Comparison of ENCODE assay signal across 17 mouse cellular contexts in the genomic region with DNA sequence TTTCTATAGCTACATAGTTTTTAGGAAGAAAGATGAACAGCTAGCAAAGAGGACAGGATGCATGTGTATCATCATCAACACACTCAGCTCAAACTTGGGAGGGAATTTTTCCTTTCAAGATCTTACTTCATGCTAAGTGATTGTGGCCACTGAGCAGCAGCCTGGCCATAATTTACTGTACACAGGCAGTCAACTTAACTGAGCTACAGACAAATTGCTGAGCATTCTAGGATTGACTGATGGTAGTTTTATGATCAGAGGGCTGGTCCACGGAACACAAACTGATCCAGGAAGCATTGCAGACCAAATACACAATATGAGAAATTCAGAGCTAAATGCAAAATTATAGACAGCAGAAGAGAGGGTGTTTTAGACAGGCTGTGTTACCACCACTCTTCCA.
DNase-seq lines count a peak whose midpoint lies in the region; ATAC-seq and TF ChIP-seq lines count a peak whose summit lies in the region.
"Had no signal": no experiment of that assay in that cellular context is flagged by ENCODE, and none has a peak within 500 bp of the region (broad histone marks: within the 10 kb centered on the region; RNA-seq: fewer than 3 reads in every experiment).

No protein-coding gene starts in this region.

- no peaks in the 10 kb centered on the region for H3K9me3 ChIP-seq in heart, embryonic 16.5 days (replicated peaks; ENCODE audit: control insufficient read depth, low read length)
- no peaks in the 10 kb centered on the region for H3K9me3 ChIP-seq in lung, embryonic 16.5 days (ENCODE audit: control insufficient read depth, low read length)
- no peaks in the 10 kb centered on the region for H3K9me3 ChIP-seq in forebrain, postnatal 0 days (ENCODE audit: low read length)

- H3K4me1 ChIP-seq in heart, embryonic 16.5 days (ENCODE audit: control insufficient read depth, insufficient read depth, low read length) = peaks cover 27% of the 10 kb centered on the region
- peaks cover 26% of the 10 kb centered on the region for H3K4me1 ChIP-seq in lung, embryonic 16.5 days (replicated peaks; ENCODE audit: control insufficient read depth, insufficient read depth, low read length)
- H3K4me1 ChIP-seq in forebrain, postnatal 0 days (ENCODE audit: insufficient read depth) = peaks cover 6% of the 10 kb centered on the region; the same call in 1 of the 2 replicates

- no peak overlapping the region for H3K4me3 ChIP-seq in heart, embryonic 16.5 days (ENCODE audit: low read length)
- H3K4me3 ChIP-seq in lung, embryonic 16.5 days (ENCODE audit: low read length) = no peak overlapping the region
- H3K4me3 ChIP-seq in forebrain, postnatal 0 days (ENCODE audit: low read depth, low read length) = peak overlapping the region; percentile 23; the same call in 1 of the 2 replicates

- peaks cover 2% of the 10 kb centered on the region; the same call in 1 of the 2 replicates for H3K36me3 ChIP-seq in heart, embryonic 16.5 days (ENCODE audit: control insufficient read depth, insufficient read depth)
- no peaks in the 10 kb centered on the region for H3K36me3 ChIP-seq in lung, embryonic 16.5 days (ENCODE audit: control insufficient read depth, insufficient read depth, low read length)
- no peaks in the 10 kb centered on the region for H3K36me3 ChIP-seq in forebrain, postnatal 0 days (ENCODE audit: insufficient read depth)
- H3K36me3 ChIP-seq: G1E had no signal

- 70% methylated on average over 1 of the region's 1 CpGs for WGBS in heart, embryonic 16.5 days
- WGBS in lung, embryonic 16.5 days = 40% methylated on average over 1 of the region's 1 CpGs
- 52% methylated on average over 1 of the region's 1 CpGs for WGBS in forebrain, postnatal 0 days

- no peak for ATAC-seq in heart, embryonic 16.5 days (replicated peaks; ENCODE audit: extremely low read depth, insufficient read depth, low FRiP score)
- no peak for ATAC-seq in lung, embryonic 16.5 days (ENCODE audit: low read depth)
- no peak for ATAC-seq in forebrain, postnatal 0 days
- no peak for ATAC-seq in megakaryocyte-erythroid progenitor cell, adult 5-6 weeks (replicated peaks; ENCODE audit: low FRiP score, low TSS enrichment, poor library complexity, severe bottlenecking)

- no peak overlapping the region for H3K27ac ChIP-seq in heart, embryonic 16.5 days (ENCODE audit: low read length)
- H3K27ac ChIP-seq in lung, embryonic 16.5 days (ENCODE audit: low read length) = peak overlapping the region; percentile 25; the same call in 1 of the 2 replicates
- peak overlapping the region; percentile 79 for H3K27ac ChIP-seq in forebrain, postnatal 0 days (ENCODE audit: low read depth, low read length)

- peak overlapping the region; percentile 46 for H3K9ac ChIP-seq in heart, embryonic 16.5 days (ENCODE audit: low read length)
- 0 out of 2 replicates have a peak overlapping the region, but pooled peaks have one; percentile 20 for H3K9ac ChIP-seq in lung, embryonic 16.5 days (ENCODE audit: low read length)
- H3K9ac ChIP-seq in forebrain, postnatal 0 days = peak overlapping the region; percentile 64

- H3K4me2 ChIP-seq in heart, embryonic 16.5 days (ENCODE audit: low read depth, low read length) = no peak overlapping the region
- H3K4me2 ChIP-seq in lung, embryonic 16.5 days (ENCODE audit: low read depth, low read length) = peak overlapping the region; percentile 14; the same call in 1 of the 2 replicates
- H3K4me2 ChIP-seq in forebrain, postnatal 0 days (ENCODE audit: low read depth) = peak overlapping the region; percentile 86

- TF ChIP-seq CTCF in forebrain, postnatal 0 days (IDR thresholded peaks at IDR 0.05; ENCODE audit: low read depth) = no peak

- no peaks in the 10 kb centered on the region for H3K27me3 ChIP-seq in heart, embryonic 16.5 days (ENCODE audit: control insufficient read depth, insufficient read depth, low read length)
- H3K27me3 ChIP-seq in lung, embryonic 16.5 days (ENCODE audit: control insufficient read depth, insufficient read depth, low read depth, low read length) = no peaks in the 10 kb centered on the region
- H3K27me3 ChIP-seq in forebrain, postnatal 0 days (ENCODE audit: insufficient read depth, low read length) = no peaks in the 10 kb centered on the region

- DNase-seq in cerebellum, adult 9-11 months = peak; percentile 41
- DNase-seq in cerebellum, adult 11 months = no peak
- DNase-seq in heart, adult 9 months (ENCODE audit: low spot score in 2 of 2) = no peak
- DNase-seq in lung, postnatal 14 days = no peak
- DNase-seq in forebrain, postnatal 0 days = peak; percentile 65
- DNase-seq: adrenal gland, postnatal 36 days; B cell, adult 2 months; gastrocnemius, postnatal 14 days; kidney, adult 11 months; kidney, postnatal 4 days; lung, postnatal 10 days; right cerebral cortex, postnatal 25 days; thymus, postnatal 14 days had no signal

Comparison
In these comparisons a context has a peak if more than half of its experiments do, and no peak if none do; other contexts are left out.
1. DNase-seq: peak in cerebellum, adult 9-11 months (single experiment) and forebrain, postnatal 0 days (single experiment); none in cerebellum, adult 11 months (single experiment), heart, adult 9 months (0 of 2) and lung, postnatal 14 days (single experiment).
2. Peak in every context shown above with its lines, with median percentiles within 50 percentile points of each other: H3K9ac ChIP-seq.